Mouse (Mus musculus) right cerebral cortex, postnatal 14 days (tissue): ENCODE measurements around the gene Zfp493.
"Not testable (repeated sequence)": the region's sequence is repeated elsewhere in the genome, so short reads cannot be mapped to it uniquely, and the experiment has no call there.

ENCODE experiments used
- DNase-seq: peaks from one replicate; pipeline ENCODE4 v3.0.0; 2022

Gene Zfp493

GRCm38 (mm10) chr13:67779265-67780221 lies at the start of gene Zfp493:
Zfp493 (plus strand) TSS chr13:67779693.
- peak; percentile 17 for DNase-seq

GRCm38 (mm10) chr13:67734391-67734790 lies 45.1 kb upstream of the Zfp493 start:
- DNase-seq = not testable (repeated sequence)

- no peak for DNase-seq
Observed at GRCm38 (mm10) chr13:67742941-67743340, 36.6 kb upstream of the Zfp493 start.

GRCm38 (mm10) chr13:67743896-67744295 lies 35.6 kb upstream of the Zfp493 start:
- DNase-seq = no peak

- peak; percentile 27 for DNase-seq
Observed at GRCm38 (mm10) chr13:67754333-67755306, 24.9 kb upstream of the Zfp493 start, which contains the start of gene Zfp85. Zfp85 (minus strand) TSS chr13:67755228.

- DNase-seq = no peak
Observed at GRCm38 (mm10) chr13:67755761-67756160, 23.7 kb upstream of the Zfp493 start.

GRCm38 (mm10) chr13:67759966-67760365 lies 19.5 kb upstream of the Zfp493 start:
- DNase-seq = no peak

- no peak for DNase-seq
Observed at GRCm38 (mm10) chr13:67763031-67763768, 16.3 kb upstream of the Zfp493 start.

GRCm38 (mm10) chr13:67791921-67792455 lies 12.5 kb downstream of the Zfp493 start:
- no peak for DNase-seq

GRCm38 (mm10) chr13:67798618-67799017 lies 19.1 kb downstream of the Zfp493 start:
- no peak for DNase-seq

GRCm38 (mm10) chr13:67799151-67799550 lies 19.7 kb downstream of the Zfp493 start:
- DNase-seq = not testable (repeated sequence)

GRCm38 (mm10) chr13:67811651-67812210 lies 32.2 kb downstream of the Zfp493 start:
- no peak for DNase-seq

GRCm38 (mm10) chr13:67812961-67813709 lies 33.6 kb downstream of the Zfp493 start:
- DNase-seq = no peak

- DNase-seq = peak; percentile 43
Observed at GRCm38 (mm10) chr13:67813710-67814660, 34.5 kb downstream of the Zfp493 start, which contains the start of gene Zfp273. Zfp273 (plus strand) TSS chr13:67813740.

- no peak for DNase-seq
Observed at GRCm38 (mm10) chr13:67818636-67819035, 39.1 kb downstream of the Zfp493 start.

GRCm38 (mm10) chr13:67830911-67831336 lies 51.4 kb downstream of the Zfp493 start, which contains the start of gene Gm10037:
Gm10037 (plus strand) TSS chr13:67831106.
- peak; percentile 23 for DNase-seq

- not testable (repeated sequence) for DNase-seq
Observed at GRCm38 (mm10) chr13:67833137-67833536, 53.6 kb downstream of the Zfp493 start.
